Mouse (Mus musculus) mouse trophoblast stem cell (cell line): ENCODE data around the gene Ptprd.

Experiments
- in situ Hi-C, 2 experiments: fragments of 300-500 bp; cut with MseI, MboI; formaldehyde crosslinking; loops; 2 replicates in 1 of 2; 3 replicates in 1 of 2; pipeline ENCODE4 v1.15.1; 2025

Gene Ptprd

GRCm38 (mm10) chr4:76931559-76931958 lies 1280.2 kb downstream of the Ptprd start:
- in situ Hi-C loops, result no loop called here

GRCm38 (mm10) chr4:76913532-76914150 lies 1298.1 kb downstream of the Ptprd start:
- in situ Hi-C loops, result no loop called here

GRCm38 (mm10) chr4:76901692-76902091 lies 1310.1 kb downstream of the Ptprd start:
- in situ Hi-C loops, result no loop called here

GRCm38 (mm10) chr4:76889669-76890068 lies 1322.1 kb downstream of the Ptprd start:
- in situ Hi-C loops, result no loop called here

- in situ Hi-C loops, result no loop called here
Measured at GRCm38 (mm10) chr4:76881610-76882009, 1330.2 kb downstream of the Ptprd start.

- in situ Hi-C loops, result no loop called here
Measured at GRCm38 (mm10) chr4:76870971-76871370, 1340.8 kb downstream of the Ptprd start.

GRCm38 (mm10) chr4:76865585-76865984 lies 1346.2 kb downstream of the Ptprd start:
- in situ Hi-C loops, result no loop called here

GRCm38 (mm10) chr4:76846265-76846664 lies 1365.5 kb downstream of the Ptprd start:
- in situ Hi-C loops, result no loop called here

- in situ Hi-C loops, result no loop called here
Measured at GRCm38 (mm10) chr4:76839016-76839415, 1372.7 kb downstream of the Ptprd start.

GRCm38 (mm10) chr4:76812138-76812537 lies 1399.6 kb downstream of the Ptprd start:
- in situ Hi-C loops, result no loop called here

- in situ Hi-C loops, result no loop called here
Measured at GRCm38 (mm10) chr4:76802708-76803107, 1409.1 kb downstream of the Ptprd start.

GRCm38 (mm10) chr4:76798010-76799007 lies 1413.5 kb downstream of the Ptprd start:
- in situ Hi-C loops, result no loop called here

GRCm38 (mm10) chr4:76785389-76785788 lies 1426.4 kb downstream of the Ptprd start:
- in situ Hi-C loops, result no loop called here

- in situ Hi-C loops, result no loop called here
Measured at GRCm38 (mm10) chr4:76779558-76780124, 1432.1 kb downstream of the Ptprd start.

GRCm38 (mm10) chr4:76766918-76767317 lies 1444.8 kb downstream of the Ptprd start:
- in situ Hi-C loops, result no loop called here

- in situ Hi-C loops, result no loop called here
Measured at GRCm38 (mm10) chr4:76766429-76766828, 1445.3 kb downstream of the Ptprd start.

GRCm38 (mm10) chr4:76750709-76751108 lies 1461.1 kb downstream of the Ptprd start:
- in situ Hi-C loops, result no loop called here

- in situ Hi-C loops, result no loop called here
Measured at GRCm38 (mm10) chr4:76735831-76736230, 1475.9 kb downstream of the Ptprd start.

GRCm38 (mm10) chr4:76675726-76676125 lies 1536.0 kb downstream of the Ptprd start:
- in situ Hi-C loops, result no loop called here

GRCm38 (mm10) chr4:76673224-76673623 lies 1538.5 kb downstream of the Ptprd start:
- in situ Hi-C loops, result no loop called here

- in situ Hi-C loops, result no loop called here
Measured at GRCm38 (mm10) chr4:76672653-76673052, 1539.1 kb downstream of the Ptprd start.

GRCm38 (mm10) chr4:76661725-76662124 lies 1550.0 kb downstream of the Ptprd start:
- in situ Hi-C loops, result no loop called here
